Mouse (Mus musculus): ENCODE results near the gene Selenop.

Selenop gene

GRCm38 (mm10) chr15:3271216-3271615 is 2.9 kb downstream of the Selenop start:
- DNase-seq: no peak

GRCm38 (mm10) chr15:3273191-3273590 is 4.8 kb downstream of the Selenop start:
- DNase-seq: no peak

GRCm38 (mm10) chr15:3277391-3277790 is 9.0 kb downstream of the Selenop start:
- DNase-seq: no peak

- no peak for DNase-seq
Measured at GRCm38 (mm10) chr15:3279242-3279641, 10.9 kb downstream of the Selenop start.

GRCm38 (mm10) chr15:3281216-3281615 is 12.9 kb downstream of the Selenop start:
- no peak for DNase-seq

GRCm38 (mm10) chr15:3281737-3282136 is 13.4 kb downstream of the Selenop start:
- no peak for DNase-seq

- DNase-seq: no peak
Measured at GRCm38 (mm10) chr15:3286032-3286431, 17.7 kb downstream of the Selenop start.

- DNase-seq: no peak
Measured at GRCm38 (mm10) chr15:3290435-3290834, 22.1 kb downstream of the Selenop start.

GRCm38 (mm10) chr15:3293477-3293876 is 25.1 kb downstream of the Selenop start:
- no peak for DNase-seq

GRCm38 (mm10) chr15:3295986-3296385 is 27.6 kb downstream of the Selenop start:
- no peak for DNase-seq

- no peak for DNase-seq
Measured at GRCm38 (mm10) chr15:3297615-3298014, 29.3 kb downstream of the Selenop start.

GRCm38 (mm10) chr15:3300361-3301100 is 32.2 kb downstream of the Selenop start:
- no peak for DNase-seq

GRCm38 (mm10) chr15:3303426-3303825 is 35.1 kb downstream of the Selenop start, which contains the start of gene Ccdc152:
TSS of gene Ccdc152 (minus strand) at chr15:3303526.
- no peak for DNase-seq

- DNase-seq: no peak
Measured at GRCm38 (mm10) chr15:3309856-3310255, 41.5 kb downstream of the Selenop start.

GRCm38 (mm10) chr15:3312937-3313336 is 44.6 kb downstream of the Selenop start:
- peak; percentile 8 for DNase-seq

GRCm38 (mm10) chr15:3316617-3317016 is 48.3 kb downstream of the Selenop start:
- no peak for DNase-seq

- DNase-seq: no peak
Measured at GRCm38 (mm10) chr15:3319929-3320328, 51.6 kb downstream of the Selenop start.

GRCm38 (mm10) chr15:3323041-3323440 is 54.7 kb downstream of the Selenop start:
- no peak for DNase-seq

Data from layer of hippocampus, adult 9-11 months (tissue).